8 mouse cellular contexts compared by ENCODE assay signal in the genomic region with DNA sequence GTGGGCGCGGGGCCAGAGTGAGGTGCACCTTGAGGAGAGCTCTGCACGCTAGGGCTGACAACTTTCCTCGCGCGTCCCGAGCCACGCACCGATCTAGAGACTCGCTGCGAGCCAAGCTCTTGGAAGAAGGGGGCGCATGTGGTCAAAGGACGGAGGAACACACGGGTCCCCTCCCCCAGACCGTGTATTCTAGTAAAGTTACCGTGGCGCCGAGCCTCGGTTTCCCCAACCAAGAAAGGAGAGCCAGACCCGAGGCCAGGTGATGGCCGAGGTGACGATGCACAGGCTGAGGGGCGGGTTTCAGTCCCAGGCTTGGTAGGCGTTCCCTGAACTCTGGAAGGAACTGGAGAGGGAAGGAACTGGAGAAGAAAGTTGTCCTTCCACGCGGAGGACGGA. TPM values are rescaled to one million over a fixed set of nuclear protein-coding genes. Genes with fewer than 3 reads are reported as not detected.
DNase-seq lines count a peak whose midpoint lies in the region; ATAC-seq and TF ChIP-seq lines count a peak whose summit lies in the region.

No protein-coding gene starts in this region.

- peak overlapping the region; percentile 92 for H3K4me3 ChIP-seq in kidney, adult 2 months (ENCODE audit: insufficient read depth, low read depth, low read length)
- peak overlapping the region; percentile 97 for H3K4me3 ChIP-seq in lung, embryonic 15.5 days
- peak overlapping the region; percentile 98 for H3K4me3 ChIP-seq in stomach, embryonic 16.5 days (replicated peaks; ENCODE audit: low read length)

- no peak for TF ChIP-seq CTCF in kidney, adult 2 months (conservative IDR thresholded peaks at IDR 0.05; ENCODE audit: insufficient read depth, insufficient read length, low read depth, low read length)

- no peak for TF ChIP-seq POLR2A in kidney, adult 2 months (IDR thresholded peaks at IDR 0.05; ENCODE audit: low read depth, low read length)

- no peak overlapping the region for H3K27ac ChIP-seq in kidney, adult 2 months (ENCODE audit: insufficient read depth, low read depth, low read length)
- H3K27ac ChIP-seq in lung, embryonic 15.5 days = peak overlapping the region; percentile 91
- peak overlapping the region; percentile 92 for H3K27ac ChIP-seq in stomach, embryonic 16.5 days (ENCODE audit: low read length)

- peak overlapping the region; percentile 91 for H3K4me2 ChIP-seq in lung, embryonic 15.5 days
- peak overlapping the region; percentile 84 for H3K4me2 ChIP-seq in stomach, embryonic 16.5 days (ENCODE audit: low read depth, low read length)

- peaks cover 3% of the 10 kb centered on the region; the same call in 1 of the 2 replicates for H3K27me3 ChIP-seq in kidney, adult 2 months (replicated peaks; ENCODE audit: control insufficient read depth, insufficient read depth, low read length)
- no peaks in the 10 kb centered on the region for H3K27me3 ChIP-seq in lung, embryonic 15.5 days
- H3K27me3 ChIP-seq in stomach, embryonic 16.5 days (ENCODE audit: control insufficient read depth, insufficient read depth, low read length) = no peaks in the 10 kb centered on the region

- DNase-seq in heart, adult 11 months = peak; percentile 89
- no peak for DNase-seq in heart, adult 8-10 months (ENCODE audit: low spot score)
- DNase-seq in adipocyte (ENCODE audit: low spot score) = peak; percentile 77
- peak; percentile 28 for DNase-seq in gastrocnemius, postnatal 14 days
- DNase-seq in kidney, adult 2 months = peak; percentile 51
- no peak for DNase-seq in thymus, postnatal 10 days (ENCODE audit: low spot score in 2 of 2)

- peak; percentile 50 for ATAC-seq in lung, embryonic 15.5 days (ENCODE audit: borderline replicate concordance, extremely low read depth, low FRiP score, low TSS enrichment)
- peak; percentile 75 for ATAC-seq in stomach, embryonic 16.5 days (ENCODE audit: insufficient read depth, low FRiP score)

- under 1% methylated on average over 27 of the region's 27 CpGs for WGBS in kidney, adult 2 months
- 0% methylated on average over 27 of the region's 27 CpGs for WGBS in lung, embryonic 15.5 days
- WGBS in stomach, embryonic 16.5 days = under 1% methylated on average over 27 of the region's 27 CpGs

- intact Hi-C loops in gastrocnemius, postnatal 14 days (cut with DNase I; ENCODE audit: low total_unique reads) = no loop called here

- no peaks in the 10 kb centered on the region for H3K36me3 ChIP-seq in kidney, adult 2 months (ENCODE audit: control insufficient read depth, insufficient read depth, low read length)
- H3K36me3 ChIP-seq in lung, embryonic 15.5 days = no peaks in the 10 kb centered on the region
- no peaks in the 10 kb centered on the region for H3K36me3 ChIP-seq in stomach, embryonic 16.5 days (ENCODE audit: control insufficient read depth, insufficient read depth, low read length)

- no peaks in the 10 kb centered on the region for H3K4me1 ChIP-seq in kidney, adult 2 months (ENCODE audit: control insufficient read depth, insufficient read depth, low read length)
- peaks cover 25% of the 10 kb centered on the region; the same call in 1 of the 2 replicates for H3K4me1 ChIP-seq in lung, embryonic 15.5 days
- 0 out of 2 replicates have a peak, but pooled peaks cover 6% of the 10 kb centered on the region for H3K4me1 ChIP-seq in stomach, embryonic 16.5 days (ENCODE audit: control insufficient read depth, insufficient read depth, low read length)

- peak overlapping the region; percentile 90 for H3K9ac ChIP-seq in lung, embryonic 15.5 days
- H3K9ac ChIP-seq in stomach, embryonic 16.5 days (ENCODE audit: low read length) = peak overlapping the region; percentile 99

- H3K9me3 ChIP-seq in lung, embryonic 15.5 days = no peaks in the 10 kb centered on the region
- H3K9me3 ChIP-seq in stomach, embryonic 16.5 days (replicated peaks; ENCODE audit: control insufficient read depth, low read length) = no peaks in the 10 kb centered on the region

RNA-seq across cellular contexts. Expression of a gene that starts 0.4 kb away (rescaled TPM):
- 1 to 10 TPM; 3.6 to 4.4 (median 3.9) TPM for total RNA-seq in heart, adult 8-10 months (2022)
- 1 to 10 TPM; 4.7 to 6.9 TPM for total RNA-seq in gastrocnemius, postnatal 14 days (2021)
- 2.1 and 2.3 TPM in 2 replicates for polyA plus RNA-seq in kidney, adult 2 months (2012; rRNA removed)
- 55.8 and 56.6 TPM in 2 replicates for polyA plus RNA-seq in lung, embryonic 15.5 days (2015; fragmentation: Nextera tagmentation; extraction: Ambion mirVana)
- polyA plus RNA-seq in stomach, embryonic 16.5 days (2015; fragmentation: Nextera tagmentation; extraction: Ambion mirVana) = 103 and 106 TPM in 2 replicates

Comparison
In these comparisons a context has a peak if more than half of its experiments do, and no peak if none do; other contexts are left out.
1. DNase-seq: peak in heart, adult 11 months (single experiment), adipocyte (single experiment), gastrocnemius, postnatal 14 days (single experiment) and kidney, adult 2 months (single experiment); none in heart, adult 8-10 months (single experiment) and thymus, postnatal 10 days (0 of 2).
2. RNA of a gene that starts 0.4 kb away (polyA plus RNA-seq): 103 to 106 TPM in stomach, embryonic 16.5 days and 55.8 to 56.6 TPM in lung, embryonic 15.5 days; 2.1 to 2.3 TPM in kidney, adult 2 months; every median in the first group is over 10 times any median in the second.
3. Peak in every context shown above with its lines, with median percentiles within 50 percentile points of each other: H3K4me3 ChIP-seq.